Mouse (Mus musculus) embryo, embryonic 9.5 days (tissue): Measurements from ENCODE around the gene Ppp1r21.

Experiments
- DNase-seq: peaks from one replicate; pipeline ENCODE4 v3.0.0-alpha.2; 2017; ENCODE audit errors: extremely low spot score

Gene Ppp1r21

GRCm38 (mm10) chr17:88530236-88530619 is 310 bp downstream of the Ppp1r21 start:
- no peak for DNase-seq

- no peak for DNase-seq
These were observed 749 bp downstream of the Ppp1r21 start for GRCm38 (mm10) chr17:88530667-88531066.

- DNase-seq = no peak
These were observed 1.3 kb downstream of the Ppp1r21 start for GRCm38 (mm10) chr17:88531176-88531575.

- DNase-seq = no peak
These were observed 8.0 kb downstream of the Ppp1r21 start for GRCm38 (mm10) chr17:88537842-88538430.

- peak; percentile 24 for DNase-seq
These were observed 13.0 kb downstream of the Ppp1r21 start for GRCm38 (mm10) chr17:88542771-88543416.

GRCm38 (mm10) chr17:88543417-88543782 is 13.5 kb downstream of the Ppp1r21 start:
- DNase-seq = no peak

GRCm38 (mm10) chr17:88545217-88545784 is 15.4 kb downstream of the Ppp1r21 start:
- DNase-seq = no peak

- DNase-seq = no peak
These were observed 16.8 kb downstream of the Ppp1r21 start for GRCm38 (mm10) chr17:88546745-88547144.

- no peak for DNase-seq
These were observed 19.7 kb downstream of the Ppp1r21 start for GRCm38 (mm10) chr17:88549411-88550191.

GRCm38 (mm10) chr17:88550351-88550750 is 20.4 kb downstream of the Ppp1r21 start:
- no peak for DNase-seq

GRCm38 (mm10) chr17:88550981-88551940 is 21.3 kb downstream of the Ppp1r21 start:
- no peak for DNase-seq

GRCm38 (mm10) chr17:88552556-88552955 is 22.6 kb downstream of the Ppp1r21 start:
- peak; percentile 24 for DNase-seq

- DNase-seq = no peak
These were observed 23.1 kb downstream of the Ppp1r21 start for GRCm38 (mm10) chr17:88553001-88553449.

- DNase-seq = no peak
These were observed 23.7 kb downstream of the Ppp1r21 start for GRCm38 (mm10) chr17:88553473-88554087.

- no peak for DNase-seq
These were observed 26.3 kb downstream of the Ppp1r21 start for GRCm38 (mm10) chr17:88556176-88556575.

GRCm38 (mm10) chr17:88556688-88557087 is 26.8 kb downstream of the Ppp1r21 start:
- no peak for DNase-seq

- peak; percentile 76 for DNase-seq
These were observed 28.4 kb downstream of the Ppp1r21 start for GRCm38 (mm10) chr17:88558168-88558842.

GRCm38 (mm10) chr17:88563611-88564010 is 33.7 kb downstream of the Ppp1r21 start:
- no peak for DNase-seq

- no peak for DNase-seq
These were observed 40.1 kb downstream of the Ppp1r21 start for GRCm38 (mm10) chr17:88569807-88570540.

GRCm38 (mm10) chr17:88570784-88571183 is 40.9 kb downstream of the Ppp1r21 start:
- DNase-seq = no peak
